Mouse (Mus musculus) liver, embryonic 14.5 days (tissue): Measurements from ENCODE around the gene Exoc6b. TPM values are rescaled to one million over a fixed set of nuclear protein-coding genes. Genes with fewer than 3 reads are reported as not detected.
A peak's percentile ranks its signal among the peaks of the same experiment; 100 is the strongest.

ENCODE experiments used
- ATAC-seq: fragments of 200-750 bp; cut with Nextera tagmentation; 2 replicates; pipeline ENCODE4 v1.8.0; 2017; ENCODE audit warnings: moderate number of reproducible peaks, mild to moderate bottlenecking, moderate library complexity; ENCODE audit not compliant: insufficient read depth
- DNase-seq, 3 experiments: peaks; one replicate each; pipeline ENCODE4 v3.0.0-alpha.2; 2012 to 2013; ENCODE audit warnings: low read depth in 3 of 3, low spot score in 3 of 3
- H3K27ac ChIP-seq: fragments of 300-500 bp; sonication (generic); 2 replicates; pipeline ENCODE4 v1.5.1; 2014; ENCODE audit warnings: moderate library complexity, mild to moderate bottlenecking, control low read depth, inconsistent platforms
- H3K27me3 ChIP-seq: fragments of 300-500 bp; sonication (generic); 2 replicates; pipeline ENCODE4 v1.6.1; 2014; ENCODE audit warnings: mild to moderate bottlenecking, low read length, moderate library complexity; ENCODE audit not compliant: control insufficient read depth, insufficient read depth
- H3K36me3 ChIP-seq: fragments of 300-500 bp; sonication (generic); replicated peaks from 2 replicates; pipeline ENCODE4 v1.6.1; 2014; ENCODE audit warnings: low read depth; ENCODE audit not compliant: control insufficient read depth, insufficient read depth
- H3K4me1 ChIP-seq, 2 experiments: fragments of 200-500 bp in 1 of 2; fragments of 300-500 bp in 1 of 2; sonication (generic) in 1 of 2; replicated peaks; 2 replicates each; pipeline ENCODE4 v1.6.1; 2012 to 2014; ENCODE audit warnings: antibody characterized with exemption in 1 of 2, inconsistent platforms in 1 of 2, low read length in 1 of 2; ENCODE audit not compliant: control insufficient read depth in 2 of 2, insufficient read depth in 2 of 2
- H3K4me2 ChIP-seq: fragments of 300-500 bp; sonication (generic); 2 replicates; pipeline ENCODE4 v1.6.1; 2014; ENCODE audit warnings: low read depth, mild to moderate bottlenecking, control low read depth, moderate library complexity
- H3K4me3 ChIP-seq, 2 experiments: fragments of 200-500 bp in 1 of 2; fragments of 300-500 bp in 1 of 2; sonication (generic) in 1 of 2; 2 replicates each; pipeline ENCODE4 v1.5.1; 2012 to 2014; ENCODE audit warnings: low read depth in 2 of 2, low read length in 2 of 2, mild to moderate bottlenecking in 2 of 2, control low read depth in 1 of 2, inconsistent platforms in 1 of 2, moderate library complexity in 1 of 2; ENCODE audit not compliant: insufficient read depth in 1 of 2
- H3K9ac ChIP-seq: fragments of 300-500 bp; sonication (generic); replicated peaks from 2 replicates; pipeline ENCODE4 v1.6.1; 2014; ENCODE audit warnings: mild to moderate bottlenecking, control low read depth, moderate library complexity
- H3K9me3 ChIP-seq: fragments of 300-500 bp; sonication (generic); 2 replicates; pipeline ENCODE4 v1.6.1; 2016; ENCODE audit warnings: low read length, mixed read lengths; ENCODE audit not compliant: control insufficient read depth
- CTCF ChIP-seq: IDR thresholded peaks from 2 replicates; pipeline ENCODE4 v1.5.1; 2016; ENCODE audit warnings: antibody characterized with exemption, low read depth, control low read depth
- EP300 ChIP-seq: IDR thresholded peaks from 2 replicates; pipeline ENCODE4 v1.6.1; 2016; ENCODE audit warnings: antibody characterized with exemption, low read depth
- WGBS: fragments of 180-500 bp; shearing (Covaris S2); extraction: QIAGEN DNeasy Blood & Tissue Kit; methylation state at CpG from one replicate; pipeline ENCODE4 v1.1.7; 2014; ENCODE audit not compliant: insufficient replicate concordance; 5-methylcytosine and 5-hydroxymethylcytosine counted together
- polyA plus RNA-seq, 2 experiments: library from polyadenylated mRNA; depleted of rRNA in 1 of 2; stranded (reverse) in 1 of 2; unstranded in 1 of 2; fragments of >200 nt; fragmentation: Nextera tagmentation in 1 of 2; extraction: Ambion mirVana in 1 of 2; gene quantifications; 2 replicates each; pipeline versions ENCODE4 v1.2.1 to v1.2.3; 2012 to 2014

Gene Exoc6b
- polyA plus RNA-seq, 2 experiments = 1.0 to 2.9 TPM

DNA sequence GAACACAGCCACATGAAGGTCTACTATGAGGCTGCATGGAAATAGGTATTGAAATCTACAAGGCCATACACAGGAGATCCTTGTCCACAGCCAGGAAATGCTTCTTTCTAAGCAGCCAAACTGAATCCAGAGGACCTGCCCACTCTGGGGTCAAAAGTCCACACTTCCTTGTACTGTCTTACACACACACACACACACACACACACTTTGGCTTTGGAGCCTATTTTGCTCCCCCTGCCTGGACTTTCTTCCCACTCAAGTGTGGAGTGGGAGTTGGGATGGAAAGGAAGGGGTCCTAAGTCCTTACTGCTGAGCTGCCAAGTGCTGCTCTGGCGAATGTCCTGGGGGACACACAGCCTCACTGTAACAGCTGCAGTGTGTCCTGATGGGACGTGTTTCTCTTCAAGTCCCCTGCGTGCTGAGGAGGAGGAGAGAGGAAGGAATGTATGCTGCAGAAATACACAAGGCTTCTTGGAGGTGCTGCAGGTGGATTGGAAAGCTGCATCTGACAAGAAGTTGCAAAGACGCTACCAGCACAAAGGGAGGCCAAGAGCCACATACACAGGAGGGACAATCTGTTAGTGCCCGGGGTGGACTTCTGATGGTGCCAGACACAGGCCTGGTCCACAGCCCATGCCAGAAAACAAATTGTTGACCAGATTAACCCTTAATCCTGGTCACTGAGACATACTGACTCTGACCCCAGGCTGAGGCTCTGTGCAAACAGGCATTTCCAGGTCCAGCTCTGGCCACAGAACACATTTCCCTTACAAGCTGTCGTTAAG, 478.2 kb downstream of the Exoc6b start:
- TF ChIP-seq CTCF = no peak
- no peak for TF ChIP-seq EP300
- Histone ChIP-seq H3K9ac (no peak overlapping the region), H3K27me3 (peaks cover 40% of the 10 kb centered on the region), H3K4me3 (no peak overlapping the region), H3K36me3 (no peaks in the 10 kb centered on the region), H3K9me3 (no peaks in the 10 kb centered on the region), H3K4me2 (no peak overlapping the region), H3K4me1 (0 out of 4 replicates have a peak, but pooled peaks cover 0 to 2% of the 10 kb centered on the region in 2 experiments), H3K27ac (no peak overlapping the region)
- DNase-seq (no peak), ATAC-seq (no peak)
- WGBS = 47% methylated on average over 6 of the region's 6 CpGs

DNA sequence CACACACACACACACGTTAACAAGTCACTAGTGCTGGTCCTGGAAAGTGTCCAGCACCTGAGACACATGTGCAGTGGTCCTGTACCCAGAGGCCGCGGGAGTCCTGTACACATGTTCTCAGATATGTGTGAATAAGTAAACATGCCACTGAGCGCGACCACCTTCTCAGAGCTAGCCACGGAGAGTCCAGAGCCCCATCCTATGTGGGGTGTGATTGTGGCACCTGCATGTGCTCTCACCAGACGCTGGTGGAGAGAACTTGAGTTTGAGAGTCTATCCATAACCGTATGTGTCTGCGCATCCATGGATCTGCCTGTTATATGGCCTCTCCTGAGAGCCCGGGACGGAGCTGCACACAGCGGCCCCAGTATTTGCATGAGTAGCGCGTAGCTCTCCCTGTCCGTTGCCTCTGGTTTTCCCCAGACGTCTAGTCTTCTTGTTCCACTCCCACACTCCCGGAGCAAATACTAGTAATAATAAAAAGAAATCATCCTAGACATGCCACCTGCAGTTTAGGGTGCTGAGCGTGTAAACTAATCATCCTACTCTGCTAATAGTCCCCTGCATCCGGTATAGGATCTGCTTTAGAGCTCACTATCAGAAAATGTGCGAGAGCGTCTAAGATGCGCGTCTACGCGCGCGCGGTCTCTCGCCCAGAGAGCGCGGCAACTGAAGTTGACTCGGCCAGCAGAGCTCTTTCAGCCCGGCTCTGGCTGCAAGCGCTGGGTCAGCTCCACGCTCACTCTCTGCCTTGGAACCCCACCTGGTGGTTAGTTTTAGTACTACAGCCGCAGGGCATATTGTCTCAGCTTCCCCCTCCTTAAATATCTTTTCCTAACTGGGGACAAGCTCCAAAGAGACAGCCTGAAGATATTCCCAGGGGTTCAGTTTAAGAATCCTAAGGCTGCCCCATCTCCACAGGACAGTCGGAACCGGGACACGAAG, 479.3 kb downstream of the Exoc6b start:
- H3K4me3 ChIP-seq = no peak overlapping the region
- DNase-seq (peak; percentile 20 to 32 (median 28)), ATAC-seq (no peak)
- 6% methylated on average over 39 of the region's 39 CpGs for WGBS
- no peaks in the 10 kb centered on the region for H3K36me3 ChIP-seq
- H3K27ac ChIP-seq = no peak overlapping the region
- no peak overlapping the region for H3K9ac ChIP-seq
- H3K27me3 ChIP-seq = peaks cover 52% of the 10 kb centered on the region
- TF ChIP-seq EP300 (no peak), CTCF (peak; percentile 84)
- no peaks in the 10 kb centered on the region for H3K9me3 ChIP-seq
- 0 out of 4 replicates have a peak, but pooled peaks cover 0 to 2% of the 10 kb centered on the region in 2 experiments for H3K4me1 ChIP-seq
- no peak overlapping the region for H3K4me2 ChIP-seq

- no peak for ATAC-seq
- no peaks in the 10 kb centered on the region for H3K36me3 ChIP-seq
- H3K9me3 ChIP-seq = no peaks in the 10 kb centered on the region
- H3K4me1 ChIP-seq = 0 out of 4 replicates have a peak, but pooled peaks cover 0 to 4% of the 10 kb centered on the region in 2 experiments
- peak overlapping the region; percentile 24 to 40; a peak in 3 of 4 replicates for H3K4me3 ChIP-seq
- 3% methylated on average over 45 of the region's 54 CpGs for WGBS
- H3K4me2 ChIP-seq = peak overlapping the region; percentile 57
- DNase-seq = no peak
- no peak overlapping the region for H3K9ac ChIP-seq
- peaks cover 61% of the 10 kb centered on the region for H3K27me3 ChIP-seq
- TF ChIP-seq EP300 (no peak), CTCF (no peak)
- no peak overlapping the region for H3K27ac ChIP-seq
Measured at GRCm38 (mm10) chr6:84588895-84589652, 480.2 kb downstream of the Exoc6b start.

GRCm38 (mm10) chr6:84588221-84588894, 481.0 kb downstream of the Exoc6b start:
- Histone ChIP-seq H3K36me3 (no peaks in the 10 kb centered on the region), H3K27me3 (peaks cover 68% of the 10 kb centered on the region), H3K4me3 (peak overlapping the region; percentile 24 to 40; a peak in 3 of 4 replicates), H3K4me1 (0 out of 4 replicates have a peak, but pooled peaks cover 0 to 4% of the 10 kb centered on the region in 2 experiments), H3K4me2 (peak overlapping the region; percentile 57), H3K9ac (no peak overlapping the region), H3K27ac (no peak overlapping the region), H3K9me3 (no peaks in the 10 kb centered on the region)
- TF ChIP-seq EP300 (no peak), CTCF (no peak)
- no peak for DNase-seq
- no peak for ATAC-seq
- WGBS = under 1% methylated on average over 40 of the region's 41 CpGs
